Mouse (Mus musculus) adrenal gland, postnatal 36 days (tissue): ENCODE measurements around the gene Odf4. TPM values are rescaled to one million over a fixed set of nuclear protein-coding genes. Genes with fewer than 3 reads are reported as not detected.
"Not testable (repeated sequence)": the region's sequence is repeated elsewhere in the genome, so short reads cannot be mapped to it uniquely, and the experiment has no call there.

Experiments used
- DNase-seq, 2 experiments: peaks; one replicate each; pipeline ENCODE4 v3.0.0; 2021; ENCODE audit warnings: mixed read lengths in 1 of 2
- total RNA-seq, 2 experiments: library from RNA; stranded (reverse); gene quantifications; 2 replicates each; pipeline ENCODE4 v1.2.3; 2021

Odf4 gene
- total RNA-seq, 2 experiments from 2014 or later: 0.46 TPM; not detected in 1

GRCm38 (mm10) chr11:68946806-68947440 is 20.0 kb upstream of the Odf4 start:
- DNase-seq: no peak

DNA sequence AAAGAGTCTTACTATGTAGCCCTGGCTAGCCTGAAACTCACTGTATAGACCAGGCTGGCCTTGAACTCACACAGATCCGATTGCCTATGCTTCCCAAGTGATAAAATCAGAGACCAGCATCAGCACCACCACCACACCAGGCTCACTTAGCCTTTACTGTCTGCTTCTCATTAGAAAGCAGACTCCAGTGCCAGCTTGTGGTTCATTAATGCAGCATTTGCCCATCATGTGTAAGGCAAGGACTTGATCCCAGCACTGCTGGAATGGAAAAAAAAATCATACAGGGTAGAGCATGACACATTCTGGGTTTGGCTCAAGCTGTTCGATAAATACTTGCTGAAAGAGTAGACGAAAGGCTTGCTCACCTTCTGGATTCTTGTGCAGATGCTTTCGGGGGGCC is 19.1 kb upstream of the Odf4 start:
- no peak for DNase-seq

DNA sequence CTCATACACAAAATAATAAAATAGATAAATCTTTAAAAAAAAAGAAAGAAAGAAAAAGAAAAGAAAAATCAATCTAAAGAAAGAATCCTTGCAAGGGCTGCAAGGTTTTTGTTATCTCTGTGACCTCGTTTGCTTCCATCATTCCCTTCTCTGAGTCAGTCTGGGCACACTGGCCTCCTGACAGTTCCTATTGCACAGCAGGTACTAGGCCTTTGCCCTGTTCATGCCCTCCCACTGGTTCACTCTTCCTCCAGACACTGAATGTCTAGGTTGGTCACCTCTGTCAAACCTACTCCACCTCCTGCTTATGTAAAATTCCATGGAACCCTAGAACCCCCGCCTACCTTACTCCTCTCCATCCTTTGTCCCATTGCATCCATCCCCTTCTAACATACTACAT is 18.4 kb upstream of the Odf4 start:
- peak; percentile 41 to 42 for DNase-seq

DNA sequence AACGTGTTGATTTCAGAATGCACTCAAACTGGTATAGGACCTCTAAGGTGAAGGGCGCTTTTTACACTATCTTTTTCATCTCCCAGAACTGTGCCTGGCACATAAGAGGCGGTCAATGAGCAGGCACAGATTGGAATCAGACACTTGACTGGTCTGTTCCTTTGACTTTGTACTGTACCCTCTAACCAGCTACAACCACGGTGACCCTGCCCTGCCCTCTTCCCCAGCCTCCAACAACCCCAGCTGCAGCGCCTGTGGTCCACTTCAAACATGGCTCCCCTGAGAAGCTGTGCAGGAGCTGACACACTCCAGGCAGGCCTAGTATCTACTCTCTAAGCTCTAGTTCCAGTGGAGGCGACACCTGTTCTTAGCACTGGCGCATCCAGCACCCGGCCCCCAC is 15.8 kb upstream of the Odf4 start:
- no peak for DNase-seq

- DNase-seq: no peak
Observed at GRCm38 (mm10) chr11:68940516-68940915, 13.6 kb upstream of the Odf4 start.

DNA sequence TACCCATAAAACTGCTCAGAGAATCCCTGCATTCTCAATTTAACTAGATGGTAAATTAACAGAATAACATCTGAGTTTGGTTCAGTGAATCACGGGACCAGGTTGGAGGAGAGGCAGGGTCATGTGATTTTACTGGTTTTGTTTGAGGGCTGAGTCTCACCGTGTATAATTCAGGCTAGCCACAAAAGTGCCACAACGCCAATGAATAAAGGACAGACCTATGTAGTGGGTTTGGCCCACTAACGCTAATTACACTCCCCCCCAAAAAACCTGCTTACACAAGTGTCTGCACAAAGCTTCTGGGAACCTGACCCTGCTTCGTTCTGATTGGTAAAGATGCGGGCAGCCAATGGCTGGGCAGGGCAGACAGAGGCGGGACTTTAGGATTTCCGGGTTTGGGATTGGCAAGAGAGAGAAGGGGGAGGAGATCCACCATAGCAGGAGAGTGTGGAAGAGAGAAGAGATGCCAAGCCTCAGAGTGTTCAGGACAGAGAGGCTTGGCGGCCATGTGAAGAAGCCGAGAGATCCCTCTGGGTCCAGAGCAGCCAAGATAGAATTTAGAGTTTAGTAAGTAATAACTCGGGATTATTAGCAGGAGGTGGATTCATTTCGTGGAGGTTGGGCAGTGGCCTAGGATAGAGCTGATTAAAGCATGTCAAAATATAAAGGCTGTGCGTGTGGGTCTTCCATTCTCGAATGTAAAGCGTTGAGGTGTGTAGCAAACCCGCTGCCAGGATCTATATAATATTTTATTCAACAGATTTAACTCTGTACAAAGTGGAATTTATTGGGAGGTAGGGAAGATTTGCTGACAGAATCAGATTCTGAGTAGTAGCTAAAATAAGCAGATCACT is 12.8 kb upstream of the Odf4 start:
- peak; percentile 89 to 90 for DNase-seq

GRCm38 (mm10) chr11:68936951-68937350 is 10.1 kb upstream of the Odf4 start:
- not testable (repeated sequence) for DNase-seq

DNA sequence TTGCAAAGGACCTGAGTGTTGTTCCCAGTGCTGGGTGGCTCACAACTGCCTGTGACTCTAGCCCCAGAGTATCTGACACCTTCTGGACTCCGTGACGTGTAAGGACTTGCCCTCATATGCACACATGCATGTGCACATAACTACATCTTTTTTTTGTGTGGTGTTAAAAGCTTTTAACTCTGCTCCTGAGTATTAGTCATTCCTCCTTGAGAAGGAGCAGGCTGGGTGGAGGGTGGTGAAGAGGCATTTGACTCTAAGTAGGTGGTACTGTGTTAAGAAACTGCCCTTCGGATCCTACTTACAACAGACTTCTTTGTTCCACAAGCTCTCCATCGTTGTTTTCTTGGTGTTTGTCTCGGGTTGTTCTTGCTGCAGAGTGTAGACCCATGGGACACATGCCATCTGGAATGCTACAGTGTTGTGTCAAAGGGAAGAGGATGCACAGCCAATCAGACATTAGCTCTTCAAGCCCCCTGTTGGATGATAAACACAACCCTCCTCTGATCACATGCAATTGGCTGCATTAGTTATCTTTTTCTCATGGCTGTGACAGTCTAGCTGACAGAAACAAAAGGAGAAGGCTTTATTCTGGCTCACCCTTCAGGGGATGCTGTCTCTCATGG is 7.1 kb upstream of the Odf4 start:
- DNase-seq: no peak

GRCm38 (mm10) chr11:68929947-68930346 is 3.1 kb upstream of the Odf4 start:
- DNase-seq: no peak

GRCm38 (mm10) chr11:68924749-68925148 is 2.1 kb downstream of the Odf4 start:
- DNase-seq: no peak

DNA sequence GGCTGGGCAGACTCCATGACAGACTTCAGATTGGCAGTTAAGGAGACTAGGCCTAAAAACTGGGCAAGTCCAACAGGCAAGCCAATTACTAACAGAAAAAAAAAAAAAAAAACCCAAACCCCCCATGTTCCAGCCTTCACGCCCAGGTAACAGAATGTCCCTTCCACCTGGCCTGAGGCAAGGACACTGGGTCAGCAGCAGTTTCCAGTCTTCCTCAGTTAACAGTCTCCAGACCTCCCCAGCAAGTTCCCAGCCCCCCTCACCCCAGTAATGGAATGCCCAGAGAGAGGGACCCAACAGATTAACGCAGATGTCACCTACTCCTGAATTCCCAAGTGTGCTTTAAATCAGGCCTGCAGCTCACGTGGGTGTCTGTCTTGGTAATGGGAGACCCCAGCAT is 3.7 kb downstream of the Odf4 start:
- no peak for DNase-seq

DNA sequence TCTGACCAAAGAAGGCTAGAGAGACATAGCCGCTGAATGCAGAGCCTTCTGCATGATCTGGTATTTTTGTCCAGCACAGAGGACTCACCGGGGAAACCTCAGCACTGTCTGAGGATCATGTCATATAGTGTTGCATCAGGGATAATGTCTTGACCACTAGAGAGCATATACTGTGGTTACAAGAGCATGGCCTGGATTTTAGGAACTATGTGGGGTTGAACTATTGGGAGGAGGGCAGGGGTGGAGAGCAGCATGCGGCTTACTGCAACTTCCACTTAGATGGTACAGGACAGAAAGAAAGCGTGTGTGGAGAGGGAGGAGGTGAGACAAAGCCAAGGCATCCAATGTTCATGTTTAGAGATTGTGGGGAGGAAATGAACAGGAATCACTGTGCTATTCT is 12.3 kb downstream of the Odf4 start:
- no peak for DNase-seq

DNA sequence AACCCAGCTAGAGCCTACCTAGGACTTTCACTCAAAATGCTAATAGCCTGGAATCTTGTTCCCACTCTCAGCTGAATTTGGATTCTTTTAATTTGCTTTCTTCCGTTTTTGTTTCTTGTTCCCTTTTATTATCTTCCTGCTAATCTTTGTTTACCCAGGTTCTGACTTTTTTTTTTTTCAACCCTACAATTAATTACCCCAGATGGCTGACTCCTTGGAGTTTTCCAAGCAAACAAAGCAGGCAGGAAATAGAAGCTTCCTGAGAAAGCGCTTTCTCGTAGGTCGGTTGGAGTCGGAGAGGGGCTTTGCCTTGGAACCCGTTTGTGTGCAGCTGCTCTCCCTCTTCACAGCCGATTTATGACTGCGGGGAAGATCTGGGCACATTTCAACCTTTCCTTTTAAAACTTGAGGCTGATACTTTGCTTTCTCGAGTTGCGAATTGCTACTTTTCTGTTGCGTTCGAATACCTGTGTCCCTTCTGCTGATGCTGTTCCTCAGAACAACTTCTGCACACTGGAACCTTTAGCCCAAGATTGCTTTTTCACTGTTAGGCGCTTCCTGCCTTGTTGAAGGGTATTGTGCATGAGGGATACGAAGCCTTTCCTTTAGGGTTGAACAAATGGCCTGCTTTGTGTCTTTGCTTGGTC is 15.2 kb downstream of the Odf4 start:
- DNase-seq: no peak

GRCm38 (mm10) chr11:68908846-68909503 is 17.9 kb downstream of the Odf4 start:
- DNase-seq: no peak

GRCm38 (mm10) chr11:68907251-68907650 is 19.6 kb downstream of the Odf4 start:
- DNase-seq: no peak

GRCm38 (mm10) chr11:68906461-68906790 is 20.5 kb downstream of the Odf4 start:
- DNase-seq: no peak

DNA sequence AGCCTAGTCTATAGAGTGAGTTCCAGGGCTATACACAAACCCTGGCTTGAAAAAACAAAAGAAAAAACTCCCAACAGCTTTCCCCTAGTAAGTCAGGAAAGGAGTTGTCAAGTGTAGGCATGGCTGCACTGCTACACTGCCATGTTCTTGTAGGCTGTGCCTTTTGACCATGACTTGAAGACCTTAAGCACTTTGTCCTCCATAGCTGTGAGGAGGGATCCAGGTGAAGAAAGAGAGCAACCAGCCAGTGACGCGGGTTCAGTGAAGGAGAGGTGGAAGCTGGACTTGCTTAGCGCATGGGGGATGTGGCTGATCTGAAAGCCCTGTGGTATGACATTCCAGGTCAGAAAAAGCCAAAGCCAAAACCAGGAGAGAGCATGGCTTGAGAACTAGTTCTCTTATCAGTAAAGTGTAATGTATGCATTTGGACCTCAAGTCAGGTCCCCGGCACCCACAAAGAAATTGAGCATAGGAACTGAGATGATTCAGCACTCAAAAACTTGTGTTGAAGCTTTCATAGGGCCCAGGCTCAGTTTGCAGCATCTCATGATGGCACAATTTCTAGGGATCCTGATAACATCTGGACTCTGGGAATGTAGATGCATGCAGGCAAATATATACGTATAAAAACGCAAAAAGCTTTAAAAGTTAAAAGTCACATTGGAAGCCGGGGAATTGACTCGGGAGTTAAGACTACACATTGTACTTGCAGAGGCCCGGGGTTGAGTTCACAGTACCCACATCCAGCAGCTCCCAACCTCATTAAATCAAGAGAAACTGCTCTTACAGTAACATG is 21.0 kb downstream of the Odf4 start:
- DNase-seq: no peak

- DNase-seq: no peak
Observed at GRCm38 (mm10) chr11:68905138-68905531, 21.7 kb downstream of the Odf4 start.

DNA sequence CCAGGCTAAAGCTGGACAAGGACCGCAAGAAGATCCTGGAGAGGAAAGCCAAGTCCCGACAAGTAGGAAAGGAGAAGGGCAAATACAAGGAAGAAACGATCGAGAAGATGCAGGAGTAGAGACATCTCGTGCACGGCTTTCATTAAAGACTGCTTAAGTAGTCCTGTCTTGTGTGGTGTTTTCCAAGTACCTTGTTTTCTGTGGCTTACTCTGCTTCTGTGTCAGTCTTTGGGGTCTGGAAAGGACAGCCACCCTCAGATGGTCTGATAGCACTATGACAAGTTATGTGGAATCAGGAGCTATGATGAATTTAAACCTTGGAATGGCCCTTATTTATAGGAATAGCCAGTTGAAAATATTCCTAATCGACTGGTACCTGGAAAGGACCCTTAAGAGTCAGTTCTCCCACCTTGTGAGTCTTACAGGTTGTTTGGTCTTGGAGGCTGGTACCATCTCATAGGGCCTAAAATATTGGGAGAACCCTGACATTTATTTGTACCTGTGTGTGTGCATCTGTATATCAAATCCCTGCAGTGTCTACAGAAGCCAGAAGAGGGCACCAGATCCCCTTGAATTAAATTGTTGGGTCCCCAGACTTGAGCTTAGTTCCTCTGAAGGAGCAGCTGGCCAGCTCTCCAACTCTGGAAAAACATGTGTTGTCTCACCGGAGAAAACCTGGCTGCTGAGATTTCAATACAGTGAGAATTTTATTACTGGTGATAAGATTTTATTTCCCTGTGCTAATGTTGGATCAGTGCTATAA is 22.3 kb downstream of the Odf4 start:
- peak; percentile 68 to 81 for DNase-seq

- no peak for DNase-seq
Observed at GRCm38 (mm10) chr11:68903775-68904174, 23.1 kb downstream of the Odf4 start.

- DNase-seq: no peak
Observed at GRCm38 (mm10) chr11:68902823-68903222, 24.1 kb downstream of the Odf4 start.
